Mouse (Mus musculus) R1 (cell line): ENCODE results near the gene Dlx5.

Experiments
- DNase-seq: peaks from one replicate; pipeline ENCODE4 v3.0.0-alpha.2; 2018; ENCODE audit warnings: low read depth, low spot score

Dlx5 gene

GRCm38 (mm10) chr6:6881638-6882190 lies at the start of gene Dlx5:
Dlx5 (minus strand) TSS chr6:6882085.
- peak; percentile 63 for DNase-seq

- no peak for DNase-seq
These were observed 49.6 kb upstream of the Dlx5 start for GRCm38 (mm10) chr6:6931507-6931906.

- no peak for DNase-seq
These were observed 48.9 kb upstream of the Dlx5 start for GRCm38 (mm10) chr6:6930831-6931230.

GRCm38 (mm10) chr6:6925264-6925663 lies 43.4 kb upstream of the Dlx5 start:
- DNase-seq: no peak

GRCm38 (mm10) chr6:6917334-6917733 lies 35.4 kb upstream of the Dlx5 start:
- no peak for DNase-seq

GRCm38 (mm10) chr6:6915526-6915915 lies 33.6 kb upstream of the Dlx5 start:
- DNase-seq: no peak

- DNase-seq: peak; percentile 50
These were observed 33.1 kb upstream of the Dlx5 start for GRCm38 (mm10) chr6:6914849-6915525.

- DNase-seq: no peak
These were observed 32.4 kb upstream of the Dlx5 start for GRCm38 (mm10) chr6:6914304-6914703.

GRCm38 (mm10) chr6:6909586-6909985 lies 27.7 kb upstream of the Dlx5 start:
- no peak for DNase-seq

GRCm38 (mm10) chr6:6890047-6890446 lies 8.2 kb upstream of the Dlx5 start:
- DNase-seq: no peak

GRCm38 (mm10) chr6:6886225-6886624 lies 4.3 kb upstream of the Dlx5 start:
- DNase-seq: no peak

- peak; percentile 54 for DNase-seq
These were observed 3.0 kb upstream of the Dlx5 start for GRCm38 (mm10) chr6:6884897-6885296.

GRCm38 (mm10) chr6:6882266-6882797 lies 447 bp upstream of the Dlx5 start:
- DNase-seq: peak; percentile 21

- DNase-seq: no peak
These were observed 709 bp downstream of the Dlx5 start for GRCm38 (mm10) chr6:6881115-6881637.

GRCm38 (mm10) chr6:6880361-6881114 lies 1.3 kb downstream of the Dlx5 start:
- DNase-seq: peak; percentile 16

GRCm38 (mm10) chr6:6879371-6880325 lies 2.2 kb downstream of the Dlx5 start:
- DNase-seq: peak; percentile 30

- DNase-seq: peak; percentile 64
These were observed 3.0 kb downstream of the Dlx5 start for GRCm38 (mm10) chr6:6878841-6879291.

GRCm38 (mm10) chr6:6877981-6878840 lies 3.7 kb downstream of the Dlx5 start:
- DNase-seq: peak; percentile 42

GRCm38 (mm10) chr6:6877346-6877910 lies 4.5 kb downstream of the Dlx5 start:
- no peak for DNase-seq

GRCm38 (mm10) chr6:6876731-6877130 lies 5.2 kb downstream of the Dlx5 start:
- no peak for DNase-seq
